Mouse (Mus musculus): ENCODE measurements around the gene Rab3d. TPM values are rescaled to one million over a fixed set of nuclear protein-coding genes. Genes with fewer than 3 reads are reported as not detected.

Gene Rab3d
- polyA plus RNA-seq (2015; fragmentation: Nextera tagmentation; extraction: Ambion mirVana) = 18.3 and 21.0 TPM in 2 replicates

- WGBS = under 1% methylated on average over 36 of the region's 36 CpGs
- peak; percentile 94 for ATAC-seq
Measured at GRCm38 (mm10) chr9:21918035-21918592, at the start of gene Rab3d. Gene Rab3d (minus strand): TSS chr9:21918192.

GRCm38 (mm10) chr9:21963417-21963816 lies 45.4 kb upstream of the Rab3d start, which contains the start of gene Epor:
Gene Epor (minus strand): TSS chr9:21963506.
- WGBS = 28% methylated on average over 8 of the region's 8 CpGs
- peaks cover 60% of the 10 kb centered on the region for H3K27me3 ChIP-seq

More at GRCm38 (mm10) chr9:21918035-21918592, at the start of gene Rab3d:
- Histone ChIP-seq H3K36me3 (ENCODE audit: poor library complexity, severe bottlenecking) (peaks cover 10% of the 10 kb centered on the region; the same call in 1 of the 2 replicates), H3K4me3 (peak within 1 kb of the TSS; percentile 65), H3K4me1 (peaks cover 15% of the 10 kb centered on the region), H3K9ac (peak within 1 kb of the TSS; percentile 76), H3K9me3 (replicated peaks) (no peaks in the 10 kb centered on the region), H3K27me3 (peaks cover 22% of the 10 kb centered on the region), H3K4me2 (peak within 1 kb of the TSS; percentile 90), H3K27ac (peak within 1 kb of the TSS; percentile 85)

GRCm38 (mm10) chr9:21962416-21963059 lies 44.5 kb upstream of the Rab3d start:
- Histone ChIP-seq H3K27ac (no peak overlapping the region), H3K4me1 (peaks cover 23% of the 10 kb centered on the region), H3K27me3 (peaks cover 60% of the 10 kb centered on the region), H3K9me3 (replicated peaks) (no peaks in the 10 kb centered on the region), H3K9ac (peak overlapping the region; percentile 52), H3K4me3 (peak overlapping the region; percentile 38), H3K36me3 (ENCODE audit: poor library complexity, severe bottlenecking) (no peaks in the 10 kb centered on the region), H3K4me2 (peak overlapping the region; percentile 75)
- WGBS = 2% methylated on average over 34 of the region's 34 CpGs
- peak; percentile 80 for ATAC-seq

More at GRCm38 (mm10) chr9:21963417-21963816, 45.4 kb upstream of the Rab3d start, which contains the start of gene Epor:
- H3K9ac ChIP-seq = peak within 1 kb of the TSS; percentile 52
- H3K36me3 ChIP-seq (ENCODE audit: poor library complexity, severe bottlenecking) = no peaks in the 10 kb centered on the region
- H3K4me2 ChIP-seq = peak within 1 kb of the TSS; percentile 75
- peaks cover 23% of the 10 kb centered on the region for H3K4me1 ChIP-seq
- no peaks in the 10 kb centered on the region for H3K9me3 ChIP-seq (replicated peaks)
- no peak within 1 kb of the TSS for H3K27ac ChIP-seq
- peak within 1 kb of the TSS; percentile 38 for H3K4me3 ChIP-seq
- no peak for ATAC-seq

GRCm38 (mm10) chr9:21962010-21962409 lies 44.0 kb upstream of the Rab3d start:
- Histone ChIP-seq H3K27ac (no peak overlapping the region), H3K4me3 (peak overlapping the region; percentile 38), H3K27me3 (peaks cover 60% of the 10 kb centered on the region), H3K4me2 (peak overlapping the region; percentile 75), H3K36me3 (ENCODE audit: poor library complexity, severe bottlenecking) (no peaks in the 10 kb centered on the region), H3K9ac (peak overlapping the region; percentile 52), H3K9me3 (replicated peaks) (no peaks in the 10 kb centered on the region), H3K4me1 (peaks cover 23% of the 10 kb centered on the region)
- ATAC-seq = peak; percentile 40; the same call in 1 of the 2 replicates
- WGBS = under 1% methylated on average over 15 of the region's 15 CpGs

- no peak for ATAC-seq
- no peak overlapping the region for H3K27ac ChIP-seq
- H3K9me3 ChIP-seq (replicated peaks) = no peaks in the 10 kb centered on the region
- peak overlapping the region; percentile 75 for H3K4me2 ChIP-seq
- peaks cover 60% of the 10 kb centered on the region for H3K27me3 ChIP-seq
- under 1% methylated on average over 35 of the region's 35 CpGs for WGBS
- H3K4me1 ChIP-seq = peaks cover 26% of the 10 kb centered on the region
- H3K9ac ChIP-seq = 0 out of 2 replicates have a peak overlapping the region, but pooled peaks have one; percentile 52
- peak overlapping the region; percentile 38 for H3K4me3 ChIP-seq
- no peaks in the 10 kb centered on the region for H3K36me3 ChIP-seq (ENCODE audit: poor library complexity, severe bottlenecking)
Measured at GRCm38 (mm10) chr9:21961366-21961980, 43.5 kb upstream of the Rab3d start.

GRCm38 (mm10) chr9:21960558-21961208 lies 42.7 kb upstream of the Rab3d start:
- peak overlapping the region; percentile 38; the same call in 1 of the 2 replicates for H3K4me3 ChIP-seq

GRCm38 (mm10) chr9:21960135-21960534 lies 42.1 kb upstream of the Rab3d start:
- no peaks in the 10 kb centered on the region for H3K9me3 ChIP-seq (replicated peaks)
- no peak for ATAC-seq
- H3K27me3 ChIP-seq = peaks cover 59% of the 10 kb centered on the region
- peaks cover 29% of the 10 kb centered on the region for H3K4me1 ChIP-seq
- H3K4me2 ChIP-seq = no peak overlapping the region
- H3K4me3 ChIP-seq = no peak overlapping the region
- WGBS = 44% methylated on average over 9 of the region's 9 CpGs
- H3K36me3 ChIP-seq (ENCODE audit: poor library complexity, severe bottlenecking) = no peaks in the 10 kb centered on the region
- no peak overlapping the region for H3K9ac ChIP-seq
- no peak overlapping the region for H3K27ac ChIP-seq

More at GRCm38 (mm10) chr9:21960558-21961208, 42.7 kb upstream of the Rab3d start:
- H3K4me2 ChIP-seq = no peak overlapping the region
- H3K27ac ChIP-seq = no peak overlapping the region
- H3K9ac ChIP-seq = no peak overlapping the region
- H3K4me1 ChIP-seq = peaks cover 29% of the 10 kb centered on the region
- no peaks in the 10 kb centered on the region for H3K9me3 ChIP-seq (replicated peaks)
- WGBS = 11% methylated on average over 26 of the region's 26 CpGs
- ATAC-seq = no peak
- H3K27me3 ChIP-seq = peaks cover 60% of the 10 kb centered on the region
- H3K36me3 ChIP-seq (ENCODE audit: poor library complexity, severe bottlenecking) = no peaks in the 10 kb centered on the region

GRCm38 (mm10) chr9:21959244-21959643 lies 41.3 kb upstream of the Rab3d start:
- no peak overlapping the region for H3K9ac ChIP-seq
- H3K4me3 ChIP-seq = no peak overlapping the region
- H3K4me1 ChIP-seq = peaks cover 36% of the 10 kb centered on the region
- 86% methylated on average over 7 of the region's 7 CpGs for WGBS
- no peak for ATAC-seq
- H3K4me2 ChIP-seq = no peak overlapping the region
- no peak overlapping the region for H3K27ac ChIP-seq
- peaks cover 53% of the 10 kb centered on the region for H3K27me3 ChIP-seq
- no peaks in the 10 kb centered on the region for H3K36me3 ChIP-seq (ENCODE audit: poor library complexity, severe bottlenecking)
- H3K9me3 ChIP-seq (replicated peaks) = no peaks in the 10 kb centered on the region

GRCm38 (mm10) chr9:21958372-21958771 lies 40.4 kb upstream of the Rab3d start:
- no peak for ATAC-seq
- H3K27me3 ChIP-seq = peaks cover 45% of the 10 kb centered on the region
- WGBS = 92% methylated on average over 5 of the region's 5 CpGs

GRCm38 (mm10) chr9:21955570-21956281 lies 37.7 kb upstream of the Rab3d start, which contains the start of gene Swsap1:
Gene Swsap1 (plus strand): TSS chr9:21955755.
- Histone ChIP-seq H3K36me3 (ENCODE audit: poor library complexity, severe bottlenecking) (no peaks in the 10 kb centered on the region), H3K9me3 (replicated peaks) (no peaks in the 10 kb centered on the region; the same call in 1 of the 2 replicates), H3K4me2 (peak within 1 kb of the TSS; percentile 69), H3K9ac (peak within 1 kb of the TSS; percentile 79), H3K27ac (peak within 1 kb of the TSS; percentile 95), H3K4me3 (peak within 1 kb of the TSS; percentile 67), H3K4me1 (peaks cover 32% of the 10 kb centered on the region), H3K27me3 (peaks cover 19% of the 10 kb centered on the region)
- ATAC-seq = peak; percentile 98
- WGBS = under 1% methylated on average over 54 of the region's 54 CpGs

More at GRCm38 (mm10) chr9:21958372-21958771, 40.4 kb upstream of the Rab3d start:
- no peaks in the 10 kb centered on the region for H3K9me3 ChIP-seq (replicated peaks)
- no peaks in the 10 kb centered on the region for H3K36me3 ChIP-seq (ENCODE audit: poor library complexity, severe bottlenecking)
- no peak overlapping the region for H3K9ac ChIP-seq
- no peak overlapping the region for H3K4me3 ChIP-seq
- no peak overlapping the region for H3K4me2 ChIP-seq
- H3K27ac ChIP-seq = no peak overlapping the region
- H3K4me1 ChIP-seq = peaks cover 43% of the 10 kb centered on the region

- WGBS = 3% methylated on average over 18 of the region's 18 CpGs
- ATAC-seq = peak; percentile 56
- H3K4me1 ChIP-seq = peaks cover 26% of the 10 kb centered on the region
- H3K27me3 ChIP-seq = peaks cover 15% of the 10 kb centered on the region
- H3K9ac ChIP-seq = peak overlapping the region; percentile 79
- no peaks in the 10 kb centered on the region; the same call in 1 of the 2 replicates for H3K9me3 ChIP-seq (replicated peaks)
- H3K4me2 ChIP-seq = peak overlapping the region; percentile 69
- H3K4me3 ChIP-seq = peak overlapping the region; percentile 67
- H3K27ac ChIP-seq = peak overlapping the region; percentile 95
- no peaks in the 10 kb centered on the region for H3K36me3 ChIP-seq (ENCODE audit: poor library complexity, severe bottlenecking)
Measured at GRCm38 (mm10) chr9:21955225-21955569, 37.2 kb upstream of the Rab3d start.

Measured in forebrain, embryonic 13.5 days (tissue).